Mouse (Mus musculus): ENCODE measurements around the gene Btbd35f2. TPM values are rescaled to one million over a fixed set of nuclear protein-coding genes. Genes with fewer than 3 reads are reported as not detected.

Btbd35f2 gene
- polyA plus RNA-seq (2015; fragmentation: Illumina TruSeq; extraction: RNeasy Lipid Tissue Mini Kit (QIAGEN cat#74804); ENCODE audit: insufficient read depth, low read depth, low replicate concordance) = not detected

GRCm38 (mm10) chrX:32278094-32278493 lies at the start of gene Btbd35f2:
Gene Btbd35f2 (plus strand): TSS chrX:32278394.

Other genes starting within 250 kb of the Btbd35f2 start
- gene Btbd35f22, start 230.6 kb upstream of the Btbd35f2 start, polyA plus RNA-seq (2015; fragmentation: Illumina TruSeq; extraction: RNeasy Lipid Tissue Mini Kit (QIAGEN cat#74804); ENCODE audit: insufficient read depth, low read depth, low replicate concordance) = not detected